Mouse (Mus musculus): Measurements from ENCODE around the gene Map3k11. TPM values are rescaled to one million over a fixed set of nuclear protein-coding genes. Genes with fewer than 3 reads are reported as not detected.

Map3k11 gene
- total RNA-seq, 2 experiments from 2014 or later = 20.2 to 20.4 TPM

DNA sequence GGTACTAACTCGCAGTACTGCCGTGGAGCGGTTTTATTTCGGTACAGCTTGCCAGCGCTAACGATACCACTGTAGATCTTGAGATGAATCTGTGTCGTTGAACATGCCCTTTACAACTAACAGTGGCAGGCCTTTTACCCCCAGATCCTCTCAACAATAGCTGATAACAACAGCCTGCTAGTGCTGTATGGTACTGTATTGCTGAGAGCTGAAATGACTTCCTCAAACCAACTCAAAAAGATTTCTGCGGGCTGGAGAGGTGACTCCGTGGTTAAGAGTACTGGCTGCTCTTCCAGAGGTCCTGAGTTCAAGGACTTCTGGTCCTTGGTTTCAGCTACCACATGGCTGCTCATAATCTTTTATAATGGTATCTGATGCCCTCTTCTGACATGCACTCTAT lies 45.8 kb downstream of the Map3k11 start:
- no peak for DNase-seq (ENCODE audit: low spot score in 2 of 2)
- H3K27ac ChIP-seq = no peak overlapping the region
- no peak overlapping the region for H3K4me3 ChIP-seq
- TF ChIP-seq CTCF (conservative IDR thresholded peaks at IDR 0.05) = no peak

DNA sequence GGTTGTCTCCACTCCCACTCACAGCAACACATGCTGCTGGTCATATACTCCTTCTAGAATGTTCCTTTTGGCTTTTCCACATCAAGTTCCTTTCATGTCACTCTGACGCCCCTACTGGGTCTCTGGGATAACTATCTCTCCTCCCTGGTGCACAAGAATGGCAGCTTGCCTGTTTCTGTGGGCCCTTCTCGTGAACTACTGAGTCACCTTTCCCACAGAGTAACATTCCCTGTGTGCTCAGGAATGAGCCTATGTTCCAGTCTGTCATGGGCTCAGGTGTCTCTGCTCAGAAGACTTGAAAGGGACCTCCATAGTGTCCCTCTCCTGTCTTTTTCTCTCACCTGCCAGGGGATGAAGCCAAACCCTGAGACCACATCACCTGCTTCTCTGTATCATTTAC lies 50.9 kb downstream of the Map3k11 start:
- Histone ChIP-seq H3K4me3 (no peak overlapping the region), H3K27ac (no peak overlapping the region)
- DNase-seq (ENCODE audit: low spot score in 2 of 2) = no peak
- no peak for TF ChIP-seq CTCF (conservative IDR thresholded peaks at IDR 0.05)

DNA sequence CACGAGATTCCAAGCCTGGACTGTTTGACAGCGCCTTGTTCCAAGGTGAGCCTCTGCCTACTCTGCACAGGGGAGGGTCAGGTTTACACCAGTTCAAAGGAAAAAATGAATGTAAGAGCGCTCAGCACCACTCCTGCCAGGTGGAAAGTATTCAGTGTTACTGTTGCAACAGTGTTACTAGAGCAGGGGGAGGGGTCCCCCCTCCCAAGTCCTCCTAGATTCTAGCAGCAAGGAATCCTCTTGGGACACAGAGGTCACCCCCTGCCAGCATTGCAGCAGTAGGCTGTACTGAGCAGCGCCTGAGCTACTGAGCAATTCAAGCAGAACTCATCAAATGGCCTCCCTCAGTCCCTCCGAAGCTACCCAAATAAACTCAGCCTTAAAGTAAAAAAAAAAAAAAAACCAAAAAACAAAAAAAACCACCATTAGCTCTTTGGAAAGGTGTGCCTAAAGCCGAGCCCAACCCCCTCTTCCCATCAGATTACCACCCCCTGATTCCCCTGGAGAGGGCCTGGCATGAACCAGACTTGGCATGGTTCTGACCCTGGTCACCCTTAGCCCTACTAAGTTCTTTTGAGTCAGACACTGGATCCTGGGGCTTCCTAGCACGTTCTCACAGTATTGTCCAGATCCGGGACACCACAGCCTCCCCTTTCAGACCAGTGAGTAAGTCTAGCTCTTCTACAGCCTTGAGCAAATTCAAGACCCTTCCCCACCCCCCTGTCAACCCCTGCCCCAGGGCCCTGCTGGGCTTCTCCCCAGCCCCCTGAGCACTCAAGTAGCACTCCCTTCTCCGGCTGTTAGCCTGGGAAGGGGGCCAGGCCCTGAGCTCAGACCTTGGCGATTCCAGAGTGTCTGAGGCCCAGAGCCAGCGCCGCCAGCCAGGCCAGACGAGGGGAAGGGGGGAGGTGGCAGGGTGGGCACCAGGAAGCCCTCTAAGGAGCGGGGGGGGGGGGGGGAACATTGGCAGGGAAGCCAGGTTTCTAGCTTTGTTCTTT lies 52.1 kb downstream of the Map3k11 start, which contains the start of gene Ltbp3:
Gene Ltbp3, plus strand, starts transcription at position 585 of the 998 bp plus-strand sequence.
- Histone ChIP-seq H3K4me3 (peak within 1 kb of the TSS; percentile 62), H3K27ac (peak within 1 kb of the TSS; percentile 85)
- no peak for TF ChIP-seq CTCF (conservative IDR thresholded peaks at IDR 0.05)
- peak in 1 of 2 experiments; percentile 47 for DNase-seq (ENCODE audit: low spot score in 2 of 2)

DNA sequence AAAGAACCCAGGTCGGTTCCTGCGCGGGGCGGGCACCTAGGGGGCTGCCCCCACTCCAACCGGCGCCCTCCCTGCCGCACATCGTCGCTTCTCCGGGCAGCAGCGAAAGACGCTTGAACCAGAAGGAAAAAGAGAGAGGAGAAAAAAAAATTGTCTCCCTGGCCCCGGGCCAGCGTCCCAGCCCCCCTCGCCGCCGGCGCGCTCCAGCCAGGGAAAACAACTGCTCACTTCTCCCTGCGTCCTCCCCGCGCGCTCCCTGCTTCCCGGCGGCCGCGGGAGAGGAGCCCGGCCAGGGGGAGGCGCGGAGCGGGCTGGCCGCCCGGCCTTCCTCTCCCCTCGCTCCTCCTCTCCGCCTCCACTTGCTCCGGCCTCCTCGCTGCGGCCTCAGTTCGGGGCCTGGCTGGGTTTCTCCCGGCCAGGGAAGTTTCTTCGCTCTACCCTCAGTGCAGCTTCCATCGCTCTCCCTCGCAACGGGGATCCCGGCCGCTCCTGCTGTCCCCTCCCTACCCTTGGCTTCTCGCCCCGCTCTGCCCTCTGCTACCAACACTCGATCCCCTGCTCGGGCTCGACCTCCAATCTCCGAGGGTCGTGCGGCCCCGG lies 53.2 kb downstream of the Map3k11 start:
- DNase-seq (ENCODE audit: low spot score in 2 of 2) = peak; percentile 73
- peak; percentile 34; the same call in 1 of the 2 replicates for TF ChIP-seq CTCF (conservative IDR thresholded peaks at IDR 0.05)
- H3K27ac ChIP-seq = peak overlapping the region; percentile 85
- peak overlapping the region; percentile 62 for H3K4me3 ChIP-seq

DNA sequence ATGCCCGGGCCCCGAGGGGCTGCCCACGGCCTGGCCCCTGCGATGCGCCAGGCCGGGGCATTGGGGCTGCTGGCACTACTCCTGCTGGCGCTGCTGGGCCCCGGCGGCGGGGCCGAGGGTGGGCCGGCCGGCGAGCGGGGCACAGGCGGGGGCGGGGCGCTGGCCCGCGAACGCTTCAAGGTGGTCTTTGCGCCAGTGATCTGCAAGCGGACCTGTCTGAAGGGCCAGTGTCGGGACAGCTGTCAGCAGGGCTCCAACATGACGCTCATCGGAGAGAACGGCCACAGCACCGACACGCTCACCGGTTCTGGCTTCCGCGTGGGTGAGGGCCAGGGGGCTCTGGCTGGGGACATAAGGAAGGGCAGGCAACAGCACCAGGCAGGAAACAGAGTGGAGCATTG lies 53.7 kb downstream of the Map3k11 start:
- no peak for TF ChIP-seq CTCF (conservative IDR thresholded peaks at IDR 0.05)
- Histone ChIP-seq H3K27ac (peak overlapping the region; percentile 85), H3K4me3 (peak overlapping the region; percentile 62)
- DNase-seq (ENCODE audit: low spot score in 2 of 2) = no peak

DNA sequence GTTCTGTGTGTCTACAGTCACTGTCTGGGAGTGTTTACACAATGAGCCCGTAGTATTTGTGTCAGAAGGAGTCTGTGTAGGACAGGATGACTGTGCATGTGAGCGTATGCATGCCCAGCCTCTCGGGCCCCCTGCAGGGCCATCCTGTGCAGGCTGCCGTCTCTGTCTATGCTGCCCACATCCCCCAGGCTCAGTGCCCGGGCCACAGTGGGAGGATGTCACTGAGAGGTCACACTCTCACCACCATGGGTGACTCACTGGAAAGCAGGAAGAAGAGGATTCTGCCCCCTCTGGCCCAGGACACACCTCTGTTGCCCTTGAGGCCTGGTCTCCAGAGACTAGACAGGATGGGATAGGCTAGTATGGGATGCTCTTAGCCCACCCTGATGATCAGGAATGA lies 55.0 kb downstream of the Map3k11 start:
- no peak overlapping the region for H3K27ac ChIP-seq
- no peak for DNase-seq (ENCODE audit: low spot score in 2 of 2)
- no peak for TF ChIP-seq CTCF (conservative IDR thresholded peaks at IDR 0.05)
- no peak overlapping the region for H3K4me3 ChIP-seq

DNA sequence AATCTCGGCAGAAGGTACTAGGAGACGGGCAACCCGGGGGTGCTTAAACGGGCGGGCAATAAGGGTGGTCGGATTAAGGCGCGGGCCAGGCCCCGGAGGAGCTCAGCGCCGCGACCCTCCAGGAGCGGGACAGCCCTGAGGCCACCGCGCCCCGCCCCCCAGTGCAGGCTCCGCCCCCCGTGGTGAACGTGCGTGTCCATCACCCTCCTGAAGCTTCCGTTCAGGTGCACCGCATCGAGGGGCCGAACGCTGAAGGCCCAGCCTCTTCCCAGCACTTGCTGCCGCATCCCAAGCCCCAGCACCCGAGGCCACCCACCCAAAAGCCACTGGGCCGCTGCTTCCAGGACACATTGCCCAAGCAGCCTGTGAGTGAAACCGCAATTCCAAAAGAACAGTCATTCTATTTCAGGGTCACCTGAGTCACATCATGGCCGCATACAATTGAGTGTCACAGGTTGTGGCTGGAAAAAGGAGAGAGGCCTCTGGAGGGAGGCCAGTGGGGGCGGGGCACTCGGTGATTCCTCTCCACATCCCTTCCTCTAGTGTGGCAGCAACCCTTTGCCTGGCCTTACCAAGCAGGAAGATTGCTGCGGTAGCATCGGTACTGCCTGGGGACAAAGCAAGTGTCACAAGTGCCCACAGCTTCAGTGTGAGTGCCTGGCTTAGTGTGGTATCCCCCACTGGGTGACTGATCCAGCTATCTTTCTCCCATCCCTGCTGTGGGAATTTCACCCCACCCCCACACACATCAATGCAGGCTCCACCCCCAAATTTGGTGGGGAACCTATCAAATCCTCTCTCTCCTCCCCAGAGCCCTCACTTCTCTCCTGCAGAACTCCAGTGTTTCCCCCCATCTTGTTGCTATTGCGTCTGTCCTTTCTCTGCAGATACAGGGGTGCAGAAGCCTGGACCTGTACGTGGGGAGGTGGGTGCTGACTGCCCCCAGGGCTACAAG lies 57.5 kb downstream of the Map3k11 start:
- H3K4me3 ChIP-seq = no peak overlapping the region

DNA sequence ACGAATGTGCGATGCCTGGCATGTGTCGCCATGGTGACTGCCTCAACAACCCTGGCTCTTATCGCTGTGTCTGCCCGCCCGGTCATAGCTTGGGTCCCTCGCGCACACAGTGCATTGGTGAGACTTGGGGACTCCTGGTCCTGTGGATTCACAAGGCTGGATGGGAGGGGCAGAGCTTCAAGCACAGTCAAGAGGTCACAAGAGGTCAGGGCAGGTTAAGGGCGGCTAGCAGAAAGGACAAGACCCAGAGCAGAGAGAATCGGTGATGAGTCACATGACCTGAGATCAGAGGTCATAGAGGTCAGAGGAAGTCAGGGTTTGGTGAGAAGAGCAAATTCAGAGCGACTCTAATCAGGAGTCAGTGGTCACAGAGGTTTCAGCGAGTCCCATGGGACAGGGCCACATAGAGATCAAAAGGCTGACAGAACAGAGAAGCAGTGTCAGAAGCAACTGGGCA lies 58.4 kb downstream of the Map3k11 start:
- no peak for TF ChIP-seq CTCF (conservative IDR thresholded peaks at IDR 0.05)
- Histone ChIP-seq H3K27ac (no peak overlapping the region), H3K4me3 (no peak overlapping the region)
- DNase-seq (ENCODE audit: low spot score in 2 of 2) = no peak

More for the DNA sequence above, 57.5 kb downstream of the Map3k11 start:
- no peak for TF ChIP-seq CTCF (conservative IDR thresholded peaks at IDR 0.05)
- DNase-seq (ENCODE audit: low spot score in 2 of 2) = no peak
- no peak overlapping the region; the same call in 1 of the 2 replicates for H3K27ac ChIP-seq

DNA sequence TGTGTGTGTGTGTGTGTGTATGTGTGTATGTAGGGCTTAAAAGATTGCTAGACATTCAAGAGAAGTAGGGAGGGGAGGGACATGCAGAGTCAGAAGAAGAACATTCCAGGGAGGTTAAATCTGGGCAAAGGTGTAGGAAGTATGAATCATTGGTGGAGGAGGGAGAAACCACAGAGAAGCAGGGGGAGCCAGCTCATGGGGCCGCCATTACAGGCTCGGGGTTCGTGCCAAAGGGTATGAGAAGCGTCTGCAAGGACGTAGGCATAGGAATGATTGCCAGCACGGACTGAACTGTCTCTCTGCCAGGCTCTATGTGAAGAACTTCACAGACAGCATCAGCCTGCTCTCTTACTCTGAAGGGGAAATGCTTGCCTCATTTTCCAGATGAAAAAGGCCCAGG lies 60.9 kb downstream of the Map3k11 start:
- no peak for TF ChIP-seq CTCF (conservative IDR thresholded peaks at IDR 0.05)
- H3K4me3 ChIP-seq = no peak overlapping the region
- no peak for DNase-seq (ENCODE audit: low spot score in 2 of 2)
- no peak overlapping the region for H3K27ac ChIP-seq

DNA sequence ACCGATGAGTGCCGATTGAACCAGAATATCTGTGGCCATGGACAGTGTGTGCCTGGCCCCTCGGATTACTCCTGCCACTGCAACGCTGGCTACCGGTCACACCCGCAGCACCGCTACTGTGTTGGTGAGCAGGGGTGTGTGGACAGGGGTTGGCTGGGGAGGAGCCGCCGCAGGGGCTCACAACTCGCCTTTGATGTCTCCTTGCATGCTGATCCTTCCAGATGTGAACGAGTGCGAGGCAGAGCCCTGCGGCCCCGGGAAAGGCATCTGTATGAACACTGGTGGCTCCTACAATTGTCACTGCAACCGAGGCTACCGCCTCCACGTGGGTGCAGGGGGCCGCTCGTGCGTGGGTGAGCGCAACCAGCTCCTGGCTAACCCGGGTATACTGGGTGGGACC lies 62.4 kb downstream of the Map3k11 start:
- Histone ChIP-seq H3K4me3 (no peak overlapping the region), H3K27ac (no peak overlapping the region)
- TF ChIP-seq CTCF (conservative IDR thresholded peaks at IDR 0.05) = no peak
- no peak for DNase-seq (ENCODE audit: low spot score in 2 of 2)

DNA sequence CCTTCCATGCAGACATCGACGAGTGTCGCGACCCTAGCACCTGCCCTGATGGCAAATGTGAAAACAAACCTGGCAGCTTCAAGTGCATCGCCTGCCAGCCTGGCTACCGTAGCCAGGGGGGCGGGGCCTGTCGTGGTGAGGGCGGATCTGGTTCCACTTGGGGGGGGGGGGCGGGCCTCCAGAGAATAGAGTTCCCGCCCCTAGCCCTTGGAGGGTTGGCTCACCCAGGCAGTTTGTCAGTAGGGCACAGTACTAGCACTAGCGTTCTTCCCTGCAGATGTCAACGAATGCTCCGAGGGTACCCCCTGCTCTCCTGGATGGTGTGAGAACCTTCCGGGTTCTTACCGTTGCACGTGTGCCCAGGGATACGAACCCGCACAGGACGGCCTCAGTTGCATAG lies 63.2 kb downstream of the Map3k11 start:
- no peak for TF ChIP-seq CTCF (conservative IDR thresholded peaks at IDR 0.05)
- Histone ChIP-seq H3K27ac (no peak overlapping the region), H3K4me3 (no peak overlapping the region)
- no peak for DNase-seq (ENCODE audit: low spot score in 2 of 2)

Small RNA genes within 50 kb of the gene (microRNA-seq; reads per million reads assigned to microRNA genes)
- 0.37 to 1.9 reads per million in 2 experiments for gene Mir6987

Other genes starting within 250 kb of the Map3k11 start
- not detected for gene Fosl1, start 241.2 kb upstream of the Map3k11 start, total RNA-seq (2021)
- gene Ccdc85b, start 230.8 kb upstream of the Map3k11 start, total RNA-seq (2021) = 10 to 100 TPM; 31.5 to 33.9 TPM
- 10 to 100 TPM; 87.2 to 89.6 TPM for gene Fibp, start 228.1 kb upstream of the Map3k11 start, total RNA-seq (2021)
- gene Ctsw, start 220.2 kb upstream of the Map3k11 start, total RNA-seq (2021) = under 1 TPM in 1 of 2 experiments, not detected in 1; 0.31 TPM
- gene Efemp2, start 214.8 kb upstream of the Map3k11 start, total RNA-seq (2021) = 10 to 100 TPM; 13.2 to 14.1 TPM
- 10 to 100 TPM; 40.9 to 42.9 TPM for gene Mus81, start 200.3 kb upstream of the Map3k11 start, total RNA-seq (2021)
- gene Cfl1, start 198.3 kb upstream of the Map3k11 start, total RNA-seq (2021) = 1,000 to 10,000 TPM; 1,280 to 1,287 TPM
- 1 to 10 TPM; 6.2 to 9.1 TPM for gene 1700020D05Rik, start 185.0 kb upstream of the Map3k11 start, total RNA-seq (2021)
- 10 to 100 TPM; 85.9 to 86.6 TPM for gene Snx32, start 178.2 kb upstream of the Map3k11 start, total RNA-seq (2021)
- gene Ovol1, start 128.1 kb upstream of the Map3k11 start, total RNA-seq (2021) = not detected
- gene Ap5b1, start 120.7 kb upstream of the Map3k11 start, total RNA-seq (2021) = 1 to 10 TPM; 6.8 to 7.4 TPM
- gene Rnaseh2c, start 86.9 kb upstream of the Map3k11 start, total RNA-seq (2021) = 10 to 100 TPM; 80.0 to 88.2 TPM
- 10 to 100 TPM; 82.8 to 93.0 TPM for gene Kat5, start 78.5 kb upstream of the Map3k11 start, total RNA-seq (2021)
- gene Rela, start 51.3 kb upstream of the Map3k11 start, total RNA-seq (2021) = 10 to 100 TPM; 20.6 to 21.0 TPM
- 10 to 100 TPM; 16.5 to 17.5 TPM for gene Sipa1, start 25.0 kb upstream of the Map3k11 start, total RNA-seq (2021)
- 10 to 100 TPM; 69.1 to 78.8 TPM for gene Pcnx3, start 166 bp downstream of the Map3k11 start, total RNA-seq (2021)
- under 1 TPM in 1 of 2 experiments, not detected in 1; 0.36 TPM for gene Kcnk7, start 15.6 kb downstream of the Map3k11 start, total RNA-seq (2021)
- gene Ehbp1l1, start 37.6 kb downstream of the Map3k11 start, total RNA-seq (2021) = 10 to 100 TPM; 11.8 to 17.7 TPM
- gene Fam89b, start 40.9 kb downstream of the Map3k11 start, total RNA-seq (2021) = 10 to 100 TPM; 26.5 to 29.4 TPM
- 10 to 100 TPM; 23.8 to 30.0 TPM for gene Ltbp3, start 52.2 kb downstream of the Map3k11 start, total RNA-seq (2021)
- gene Scyl1, start 82.7 kb downstream of the Map3k11 start, total RNA-seq (2021) = 10 to 100 TPM; 74.1 to 80.9 TPM
- 10 to 100 TPM in 1 of 2 experiments, 1 to 10 TPM in 1; 9.5 to 10.6 TPM for gene Frmd8, start 186.5 kb downstream of the Map3k11 start, total RNA-seq (2021)
- 1 to 10 TPM; 3.5 to 3.6 TPM for gene Slc25a45, start 189.1 kb downstream of the Map3k11 start, total RNA-seq (2021)
- gene Tigd3, start 205.4 kb downstream of the Map3k11 start, total RNA-seq (2021) = 1 to 10 TPM; 2.5 to 3.2 TPM
- 10 to 100 TPM; 94.1 to 95.3 TPM for gene Dpf2, start 224.3 kb downstream of the Map3k11 start, total RNA-seq (2021)
- gene Cdc42ep2, start 236.1 kb downstream of the Map3k11 start, total RNA-seq (2021) = 1 to 10 TPM; 3.4 to 3.8 TPM